Mouse (Mus musculus) heart, embryonic 15.5 days (tissue): ENCODE data around the gene Aqp9. TPM values are rescaled to one million over a fixed set of nuclear protein-coding genes. Genes with fewer than 3 reads are reported as not detected.
"Not testable (repeated sequence)": the region's sequence is repeated elsewhere in the genome, so short reads cannot be mapped to it uniquely, and the experiment has no call there.

Source experiments
- ATAC-seq: fragments of 200-750 bp; cut with Nextera tagmentation; replicated peaks from 2 replicates; pipeline ENCODE4 v1.8.0; 2017; ENCODE audit warnings: low read depth, moderate TSS enrichment; ENCODE audit not compliant: insufficient number of reproducible peaks, insufficient read depth, low FRiP score
- H3K27ac ChIP-seq: fragments of 300-500 bp; sonication (generic); 2 replicates; pipeline ENCODE4 v1.5.1; 2015; ENCODE audit warnings: mild to moderate bottlenecking, inconsistent platforms
- H3K27me3 ChIP-seq: fragments of 300-500 bp; sonication (generic); 2 replicates; pipeline ENCODE4 v1.6.1; 2015; ENCODE audit warnings: inconsistent platforms
- H3K36me3 ChIP-seq: fragments of 300-500 bp; sonication (generic); 2 replicates; pipeline ENCODE4 v1.6.1; 2015; ENCODE audit warnings: mild to moderate bottlenecking, inconsistent platforms
- H3K4me1 ChIP-seq: fragments of 300-500 bp; sonication (generic); replicated peaks from 2 replicates; pipeline ENCODE4 v1.6.1; 2015; ENCODE audit warnings: inconsistent platforms
- H3K4me2 ChIP-seq: fragments of 300-500 bp; sonication (generic); 2 replicates; pipeline ENCODE4 v1.6.1; 2015; ENCODE audit warnings: inconsistent platforms, mild to moderate bottlenecking, moderate library complexity
- H3K4me3 ChIP-seq: fragments of 300-500 bp; sonication (generic); 2 replicates; pipeline ENCODE4 v1.5.1; 2015; ENCODE audit warnings: mild to moderate bottlenecking, inconsistent platforms
- H3K9ac ChIP-seq: fragments of 300-500 bp; sonication (generic); 2 replicates; pipeline ENCODE4 v1.6.1; 2015; ENCODE audit warnings: mild to moderate bottlenecking, inconsistent platforms
- H3K9me3 ChIP-seq: fragments of 300-500 bp; sonication (generic); replicated peaks from 2 replicates; pipeline ENCODE4 v1.6.1; 2016; ENCODE audit warnings: inconsistent platforms
- WGBS: fragments of 180-500 bp; shearing (Covaris S2); methylation state at CpG from one replicate; pipeline ENCODE4 v1.1.7; 2015; ENCODE audit warnings: mixed read lengths; 5-methylcytosine and 5-hydroxymethylcytosine counted together
- polyA plus RNA-seq: library from polyadenylated mRNA; unstranded; fragments of >200 nt; fragmentation: Nextera tagmentation; extraction: Ambion mirVana; gene quantifications from 2 replicates; pipeline ENCODE4 v1.2.1, GENCODE M21; 2015

The Aqp9 gene
- polyA plus RNA-seq, 1 experiment from 2014 or later, result 0.34 TPM

DNA sequence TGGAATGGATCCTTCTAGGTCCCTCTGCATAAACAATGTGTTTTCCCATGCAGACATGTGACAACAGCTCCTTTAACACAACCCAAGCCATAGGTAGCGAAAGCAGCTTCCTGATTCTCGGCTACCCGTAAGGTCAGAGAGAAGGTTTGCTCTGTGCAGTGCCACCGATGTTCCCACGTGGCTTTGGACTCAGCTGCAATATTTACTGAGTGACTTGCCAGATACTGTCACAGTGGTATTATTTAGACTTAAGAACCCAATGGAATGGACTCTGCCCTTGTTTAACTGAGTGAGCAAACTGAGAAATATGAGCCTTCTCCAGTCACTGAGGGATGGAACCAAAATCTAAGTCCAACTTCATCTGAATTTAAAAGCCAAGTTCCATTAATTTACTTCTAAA lies 35.3 kb downstream of the Aqp9 start:
- no peaks in the 10 kb centered on the region for H3K36me3 ChIP-seq
- H3K27me3 ChIP-seq, result 0 out of 2 replicates have a peak, but pooled peaks cover 6% of the 10 kb centered on the region
- H3K27ac ChIP-seq, result no peak overlapping the region
- no peaks in the 10 kb centered on the region for H3K9me3 ChIP-seq
- H3K9ac ChIP-seq, result no peak overlapping the region
- 80% methylated on average over 5 of the region's 5 CpGs for WGBS
- H3K4me1 ChIP-seq, result no peaks in the 10 kb centered on the region
- no peak for ATAC-seq
- H3K4me2 ChIP-seq, result no peak overlapping the region
- no peak overlapping the region for H3K4me3 ChIP-seq

DNA sequence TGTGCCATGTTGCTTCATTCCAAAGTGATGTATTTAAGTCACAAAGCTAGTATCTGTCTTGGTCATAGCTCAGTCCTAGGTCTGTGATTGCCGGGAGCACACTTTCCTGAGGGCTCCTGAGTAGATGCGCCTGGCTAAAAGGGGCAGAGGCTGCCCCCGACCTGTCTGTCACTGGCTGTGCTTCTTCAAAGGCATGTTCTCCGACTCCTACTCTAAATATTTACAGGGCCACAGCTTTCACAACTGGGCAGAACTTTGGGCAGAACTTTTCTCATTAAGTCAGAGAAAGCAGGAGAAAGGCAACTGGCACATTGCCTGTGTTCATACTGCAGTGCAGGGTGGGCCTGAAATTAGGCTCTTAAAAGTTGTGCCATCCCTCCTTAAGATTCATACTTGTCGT lies 36.7 kb downstream of the Aqp9 start:
- ATAC-seq, result no peak
- Histone ChIP-seq H3K4me3 (no peak overlapping the region), H3K36me3 (no peaks in the 10 kb centered on the region), H3K4me1 (no peaks in the 10 kb centered on the region), H3K4me2 (no peak overlapping the region), H3K27me3 (peaks cover 10% of the 10 kb centered on the region; the same call in 1 of the 2 replicates), H3K9ac (no peak overlapping the region), H3K9me3 (no peaks in the 10 kb centered on the region), H3K27ac (no peak overlapping the region)
- 67% methylated on average over 5 of the region's 5 CpGs for WGBS

DNA sequence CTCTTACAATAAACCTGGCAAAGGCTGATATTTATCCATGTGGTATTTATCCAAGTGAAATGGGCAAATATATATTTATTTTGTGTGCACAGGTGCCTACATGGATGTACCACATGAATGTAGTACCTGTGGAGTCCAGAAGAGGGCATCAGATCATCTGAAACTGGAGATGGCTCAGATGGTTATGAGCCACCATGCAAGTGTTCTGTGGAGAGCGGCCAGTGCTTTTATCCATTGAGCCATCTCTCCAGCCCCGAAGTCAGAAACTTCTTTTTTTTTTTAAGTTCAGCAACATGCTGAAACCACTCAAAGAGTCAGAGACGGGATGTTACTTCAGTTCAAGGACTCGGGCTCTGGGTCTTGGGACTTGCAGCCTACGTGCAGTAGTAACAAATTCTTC lies 39.6 kb downstream of the Aqp9 start:
- no peak for ATAC-seq
- Histone ChIP-seq H3K27ac (no peak overlapping the region), H3K4me2 (no peak overlapping the region), H3K9ac (no peak overlapping the region), H3K9me3 (no peaks in the 10 kb centered on the region), H3K36me3 (no peaks in the 10 kb centered on the region), H3K4me3 (no peak overlapping the region), H3K27me3 (peaks cover 16% of the 10 kb centered on the region), H3K4me1 (no peaks in the 10 kb centered on the region)
- 54% methylated on average over 5 of the region's 5 CpGs for WGBS

DNA sequence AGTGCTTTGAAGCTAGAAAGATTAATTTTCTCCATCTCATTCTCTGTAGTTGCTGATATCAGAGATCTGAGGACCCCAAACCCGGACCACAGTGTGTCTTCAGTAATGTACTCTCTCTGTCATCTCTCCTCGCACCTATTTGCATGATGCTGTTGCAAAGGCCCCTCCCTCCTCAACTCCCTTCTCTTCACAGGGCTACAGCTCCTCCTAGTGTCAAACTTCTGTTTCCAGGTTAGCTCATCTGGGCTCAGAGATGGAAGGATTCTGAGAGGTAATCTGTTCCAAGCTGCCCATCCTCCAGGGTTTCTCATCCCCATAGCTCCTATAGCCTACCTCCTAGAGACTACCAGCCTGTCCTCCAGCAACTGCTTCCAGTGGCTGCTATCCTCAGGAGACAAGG lies 42.3 kb downstream of the Aqp9 start:
- H3K27ac ChIP-seq, result no peak overlapping the region
- no peak overlapping the region for H3K9ac ChIP-seq
- no peaks in the 10 kb centered on the region for H3K36me3 ChIP-seq
- H3K9me3 ChIP-seq, result no peaks in the 10 kb centered on the region
- H3K4me3 ChIP-seq, result no peak overlapping the region
- H3K27me3 ChIP-seq, result peaks cover 16% of the 10 kb centered on the region
- 16% methylated on average over 2 of the region's 2 CpGs for WGBS
- no peak for ATAC-seq
- no peak overlapping the region for H3K4me2 ChIP-seq
- no peaks in the 10 kb centered on the region for H3K4me1 ChIP-seq

DNA sequence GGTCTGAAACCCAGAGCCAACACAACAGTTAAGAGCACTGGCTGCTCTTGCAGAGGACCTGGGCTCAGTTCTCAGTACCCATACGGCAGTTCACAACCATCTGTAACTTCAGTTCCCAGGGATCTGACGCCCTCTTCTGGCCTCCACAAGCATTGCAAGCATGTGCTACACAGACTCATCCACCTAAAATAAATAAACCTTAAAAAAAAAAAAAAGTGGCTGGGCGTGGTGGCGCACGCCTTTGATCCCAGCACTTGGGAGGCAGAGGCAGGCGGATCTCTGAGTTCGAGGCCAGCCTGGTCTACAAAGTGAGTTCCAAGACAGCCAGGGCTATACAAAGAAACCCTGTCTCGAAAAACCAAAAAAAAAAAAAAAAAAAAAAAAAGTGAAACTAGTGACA lies 45.4 kb downstream of the Aqp9 start:
- not testable (repeated sequence) for H3K27ac ChIP-seq, ATAC-seq, H3K27me3 ChIP-seq, H3K9me3 ChIP-seq, H3K36me3 ChIP-seq, H3K4me2 ChIP-seq, H3K4me3 ChIP-seq, H3K4me1 ChIP-seq, H3K9ac ChIP-seq
- WGBS, result 80% methylated on average over 8 of the region's 8 CpGs

GRCm38 (mm10) chr9:71120924-71121323 lies 47.6 kb downstream of the Aqp9 start:
- Histone ChIP-seq H3K4me2 (no peak overlapping the region), H3K4me1 (no peaks in the 10 kb centered on the region), H3K27me3 (peaks cover 3% of the 10 kb centered on the region), H3K36me3 (no peaks in the 10 kb centered on the region), H3K27ac (no peak overlapping the region), H3K9ac (no peak overlapping the region), H3K9me3 (no peaks in the 10 kb centered on the region), H3K4me3 (no peak overlapping the region)
- 70% methylated on average over 9 of the region's 9 CpGs for WGBS
- ATAC-seq, result no peak

DNA sequence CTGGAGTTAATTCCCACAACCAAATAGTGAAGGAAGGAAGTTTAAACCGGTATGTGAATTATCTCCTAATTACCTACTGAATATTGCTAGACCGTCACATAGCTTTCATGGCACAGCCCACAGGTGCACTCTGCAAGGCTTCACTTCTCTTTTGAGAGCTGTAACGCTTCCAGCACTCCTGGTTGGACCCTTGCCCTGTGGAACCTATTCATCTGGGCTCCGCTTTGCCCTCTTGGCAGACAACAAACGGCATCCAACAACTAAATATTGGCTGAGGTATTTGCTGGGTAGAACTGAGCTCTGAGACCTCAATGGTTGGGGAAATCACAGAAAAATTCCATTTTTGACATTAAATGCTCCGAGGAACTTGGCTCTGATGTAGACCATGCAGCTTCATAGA lies 55.3 kb downstream of the Aqp9 start:
- H3K27me3 ChIP-seq, result no peaks in the 10 kb centered on the region
- no peaks in the 10 kb centered on the region for H3K4me1 ChIP-seq
- WGBS, result 75% methylated on average over 6 of the region's 6 CpGs
- no peak overlapping the region for H3K27ac ChIP-seq
- H3K9me3 ChIP-seq, result no peaks in the 10 kb centered on the region
- no peaks in the 10 kb centered on the region for H3K36me3 ChIP-seq
- no peak overlapping the region for H3K4me3 ChIP-seq
- no peak for ATAC-seq
- H3K4me2 ChIP-seq, result no peak overlapping the region
- no peak overlapping the region for H3K9ac ChIP-seq

DNA sequence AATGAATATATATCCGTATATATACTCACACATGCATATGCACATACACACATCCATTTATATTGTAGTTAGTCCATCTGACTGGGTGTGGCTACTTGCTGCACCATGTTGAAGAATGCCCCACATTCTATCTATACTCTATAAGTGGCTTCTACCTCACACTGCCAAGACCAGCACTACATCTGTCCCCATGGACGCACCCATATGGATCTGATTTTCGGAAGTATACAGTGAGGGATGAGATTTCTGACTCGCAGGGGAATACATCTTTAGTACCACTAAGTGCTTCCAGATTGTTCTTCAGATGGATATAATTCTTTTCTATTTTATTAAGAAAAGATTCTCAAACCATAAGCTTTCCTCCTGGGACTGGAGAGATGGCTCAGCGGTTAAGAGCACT lies 65.0 kb downstream of the Aqp9 start:
- 86% methylated on average over 5 of the region's 5 CpGs for WGBS
- H3K36me3 ChIP-seq, result no peaks in the 10 kb centered on the region
- H3K9me3 ChIP-seq, result no peaks in the 10 kb centered on the region
- no peaks in the 10 kb centered on the region for H3K4me1 ChIP-seq
- no peak overlapping the region for H3K4me3 ChIP-seq
- ATAC-seq, result no peak
- no peak overlapping the region for H3K9ac ChIP-seq
- H3K27me3 ChIP-seq, result no peaks in the 10 kb centered on the region
- H3K27ac ChIP-seq, result no peak overlapping the region
- H3K4me2 ChIP-seq, result no peak overlapping the region

GRCm38 (mm10) chr9:71094066-71094465 lies 74.4 kb downstream of the Aqp9 start:
- no peak overlapping the region for H3K9ac ChIP-seq
- H3K27me3 ChIP-seq, result no peaks in the 10 kb centered on the region
- no peak for ATAC-seq
- no peak overlapping the region for H3K27ac ChIP-seq
- no peak overlapping the region for H3K4me3 ChIP-seq
- no peaks in the 10 kb centered on the region for H3K36me3 ChIP-seq
- WGBS, result 82% methylated on average over 6 of the region's 6 CpGs
- no peak overlapping the region for H3K4me2 ChIP-seq
- H3K4me1 ChIP-seq, result no peaks in the 10 kb centered on the region
- H3K9me3 ChIP-seq, result no peaks in the 10 kb centered on the region

- Histone ChIP-seq H3K4me1 (no peaks in the 10 kb centered on the region), H3K27me3 (no peaks in the 10 kb centered on the region), H3K36me3 (no peaks in the 10 kb centered on the region), H3K4me3 (no peak overlapping the region), H3K4me2 (no peak overlapping the region), H3K9ac (no peak overlapping the region), H3K27ac (no peak overlapping the region), H3K9me3 (no peaks in the 10 kb centered on the region)
- ATAC-seq, result no peak
- WGBS, result 70% methylated on average over 5 of the region's 5 CpGs
Measured at GRCm38 (mm10) chr9:71092038-71092437, 76.4 kb downstream of the Aqp9 start.

DNA sequence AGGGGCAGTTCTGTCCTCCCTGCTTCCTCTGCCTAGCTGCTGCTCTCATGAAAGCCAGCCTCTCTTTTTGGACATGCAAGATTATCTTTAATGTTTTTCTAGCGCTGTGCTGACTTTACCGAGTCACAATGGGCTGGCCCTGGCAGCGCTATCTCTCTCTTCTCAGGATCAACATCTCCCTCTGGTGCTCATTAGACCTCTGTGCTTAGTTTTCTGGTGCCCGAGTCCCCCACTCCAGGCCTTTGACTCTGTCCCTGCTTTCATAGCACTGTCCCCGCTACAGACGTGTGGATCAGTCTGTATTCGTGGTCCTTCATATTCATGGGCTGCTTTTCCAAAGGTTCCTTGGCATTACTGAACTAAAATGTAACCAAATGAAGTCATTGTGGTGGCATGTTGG lies 89.3 kb downstream of the Aqp9 start:
- 39% methylated on average over 7 of the region's 7 CpGs for WGBS
- Histone ChIP-seq H3K36me3 (no peaks in the 10 kb centered on the region), H3K27ac (peak overlapping the region; percentile 22; the same call in 1 of the 2 replicates), H3K4me1 (peaks cover 6% of the 10 kb centered on the region), H3K4me3 (no peak overlapping the region), H3K9me3 (no peaks in the 10 kb centered on the region), H3K4me2 (no peak overlapping the region), H3K9ac (no peak overlapping the region), H3K27me3 (no peaks in the 10 kb centered on the region)
- ATAC-seq, result no peak

- WGBS, result 78% methylated on average over 5 of the region's 5 CpGs
- Histone ChIP-seq H3K9ac (no peak overlapping the region), H3K27me3 (no peaks in the 10 kb centered on the region), H3K4me2 (no peak overlapping the region), H3K9me3 (no peaks in the 10 kb centered on the region), H3K4me1 (peaks cover 9% of the 10 kb centered on the region), H3K4me3 (no peak overlapping the region), H3K27ac (no peak overlapping the region), H3K36me3 (no peaks in the 10 kb centered on the region)
- ATAC-seq, result no peak
Measured at GRCm38 (mm10) chr9:71077251-71077825, 91.1 kb downstream of the Aqp9 start.
